Mouse (Mus musculus) kidney, postnatal 25 days (tissue): ENCODE measurements around the gene Pex14.

ENCODE experiments used
- DNase-seq, 2 experiments: peaks; one replicate each; pipeline ENCODE4 v3.0.0; 2021; ENCODE audit warnings: mixed read lengths in 2 of 2

Gene Pex14

GRCm38 (mm10) chr4:148918707-148919447 is 180.8 kb downstream of the Pex14 start:
- DNase-seq = peak; percentile 76 to 88

- DNase-seq = no peak
Measured at GRCm38 (mm10) chr4:148915849-148916248, 183.8 kb downstream of the Pex14 start.

- peak; percentile 83 to 88 for DNase-seq
Measured at GRCm38 (mm10) chr4:148914863-148915622, 184.6 kb downstream of the Pex14 start.

GRCm38 (mm10) chr4:148912826-148913590 is 186.7 kb downstream of the Pex14 start:
- no peak for DNase-seq

GRCm38 (mm10) chr4:148912134-148912533 is 187.5 kb downstream of the Pex14 start:
- DNase-seq = no peak
